Mouse (Mus musculus) C2C12 (cell line): ENCODE results near the gene Togaram2. TPM values are rescaled to one million over a fixed set of nuclear protein-coding genes. Genes with fewer than 3 reads are reported as not detected.

ENCODE experiments used
- H3K27me3 ChIP-seq: one replicate; pipeline ENCODE4 v1.6.1; 2011; ENCODE audit not compliant: control insufficient read depth, insufficient read depth, insufficient read length
- H3K36me3 ChIP-seq: one replicate; pipeline ENCODE4 v1.6.1; 2011; ENCODE audit not compliant: control insufficient read depth, insufficient read depth
- H3K4me3 ChIP-seq: one replicate; pipeline ENCODE4 v1.5.1; 2011; ENCODE audit warnings: mild to moderate bottlenecking, control low read depth; ENCODE audit not compliant: poor library complexity, insufficient read depth, severe bottlenecking
- H3K79me2 ChIP-seq: one replicate; pipeline ENCODE4 v1.6.1; 2011; ENCODE audit not compliant: control insufficient read depth, insufficient read depth
- H3K79me3 ChIP-seq: one replicate; pipeline ENCODE4 v1.6.1; 2011; ENCODE audit warnings: low read depth, control low read depth
- H3ac ChIP-seq: one replicate; pipeline ENCODE3; 2011; ENCODE audit warnings: low read depth; ENCODE audit not compliant: control insufficient read depth, insufficient read length
- CEBPB ChIP-seq: IDR thresholded peaks from one replicate; pipeline ENCODE4 v1.6.1; 2011; ENCODE audit warnings: low read depth, mild to moderate bottlenecking, control low read depth, moderate library complexity
- CTCF ChIP-seq: IDR thresholded peaks from one replicate; pipeline ENCODE4 v1.5.1; 2011; ENCODE audit not compliant: control insufficient read depth, insufficient read depth, insufficient read length
- FOSL1 ChIP-seq: IDR thresholded peaks from one replicate; pipeline ENCODE4 v1.8.0; 2011; ENCODE audit warnings: mild to moderate bottlenecking, low read length; ENCODE audit not compliant: poor library complexity, insufficient read depth, severe bottlenecking
- MAX ChIP-seq: IDR thresholded peaks from one replicate; pipeline ENCODE4 v1.6.1; 2011; ENCODE audit warnings: mild to moderate bottlenecking, control low read depth
- MYOD1 ChIP-seq: IDR thresholded peaks from one replicate; pipeline ENCODE4 v1.6.1; 2011; ENCODE audit warnings: low read depth; ENCODE audit not compliant: control insufficient read depth, insufficient read length
- MYOG ChIP-seq: IDR thresholded peaks from one replicate; pipeline ENCODE4 v1.6.1; 2011; ENCODE audit not compliant: control insufficient read depth, insufficient read length; ENCODE audit errors: extremely low read depth
- USF1 ChIP-seq: IDR thresholded peaks from one replicate; pipeline ENCODE4 v1.6.1; 2011; ENCODE audit warnings: low read depth, mild to moderate bottlenecking, control low read depth, moderate library complexity
- polyA plus RNA-seq: library from polyadenylated mRNA; unstranded; fragments of >200 nt; fragmentation: generic; extraction: Trizol; gene quantifications from one replicate; pipeline ENCODE4 v1.2.1, GENCODE M21; 2012; ENCODE audit warnings: missing spikeins

The Togaram2 gene
- polyA plus RNA-seq, 1 experiment, result not detected

DNA sequence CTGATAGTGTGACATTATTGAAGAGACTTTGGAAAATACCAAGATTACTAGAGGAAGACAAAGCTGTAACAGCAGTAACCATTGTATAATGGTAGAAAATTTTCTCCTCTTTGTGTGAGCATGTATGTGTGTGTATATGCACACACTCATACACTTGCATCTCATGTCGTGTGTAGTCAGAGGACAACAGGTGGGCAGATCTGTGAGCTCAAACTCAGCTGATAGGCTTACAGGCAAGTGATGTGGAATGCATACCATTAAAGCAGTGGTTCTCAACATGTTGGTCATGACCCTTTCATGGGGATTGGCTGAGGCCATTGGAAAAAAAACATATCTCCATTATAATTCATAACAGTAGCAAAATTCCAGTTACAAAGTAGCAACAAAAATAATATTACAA lies 12.7 kb upstream of the Togaram2 start:
- Histone ChIP-seq H3ac (no peak overlapping the region), H3K79me3 (no peaks in the 10 kb centered on the region), H3K79me2 (no peaks in the 10 kb centered on the region), H3K27me3 (no peaks in the 10 kb centered on the region), H3K4me3 (no peak overlapping the region), H3K36me3 (peaks cover 42% of the 10 kb centered on the region)
- TF ChIP-seq USF1, result no peak
- TF ChIP-seq FOSL1, result no peak
- no peak for TF ChIP-seq MYOG
- no peak for TF ChIP-seq MAX
- TF ChIP-seq CEBPB, result no peak
- TF ChIP-seq MYOD1, result no peak
- TF ChIP-seq CTCF, result no peak

- Histone ChIP-seq H3K79me3 (no peaks in the 10 kb centered on the region), H3K27me3 (no peaks in the 10 kb centered on the region), H3K36me3 (peaks cover 18% of the 10 kb centered on the region), H3K79me2 (no peaks in the 10 kb centered on the region), H3K4me3 (no peak overlapping the region), H3ac (no peak overlapping the region)
- no peak for TF ChIP-seq CEBPB
- no peak for TF ChIP-seq MYOG
- no peak for TF ChIP-seq USF1
- no peak for TF ChIP-seq FOSL1
- no peak for TF ChIP-seq MAX
- TF ChIP-seq CTCF, result peak; percentile 49
- TF ChIP-seq MYOD1, result no peak
Observed at GRCm38 (mm10) chr17:71662751-71663250, 10.3 kb upstream of the Togaram2 start.

- H3K36me3 ChIP-seq, result peaks cover 11% of the 10 kb centered on the region
- H3ac ChIP-seq, result no peak overlapping the region
- no peaks in the 10 kb centered on the region for H3K79me3 ChIP-seq
- TF ChIP-seq MYOD1 (no peak), USF1 (no peak), FOSL1 (no peak), MAX (no peak), MYOG (no peak), CEBPB (no peak), CTCF (no peak)
- H3K4me3 ChIP-seq, result no peak overlapping the region
- H3K79me2 ChIP-seq, result no peaks in the 10 kb centered on the region
- H3K27me3 ChIP-seq, result no peaks in the 10 kb centered on the region
Observed at GRCm38 (mm10) chr17:71663491-71663890, 9.6 kb upstream of the Togaram2 start.

DNA sequence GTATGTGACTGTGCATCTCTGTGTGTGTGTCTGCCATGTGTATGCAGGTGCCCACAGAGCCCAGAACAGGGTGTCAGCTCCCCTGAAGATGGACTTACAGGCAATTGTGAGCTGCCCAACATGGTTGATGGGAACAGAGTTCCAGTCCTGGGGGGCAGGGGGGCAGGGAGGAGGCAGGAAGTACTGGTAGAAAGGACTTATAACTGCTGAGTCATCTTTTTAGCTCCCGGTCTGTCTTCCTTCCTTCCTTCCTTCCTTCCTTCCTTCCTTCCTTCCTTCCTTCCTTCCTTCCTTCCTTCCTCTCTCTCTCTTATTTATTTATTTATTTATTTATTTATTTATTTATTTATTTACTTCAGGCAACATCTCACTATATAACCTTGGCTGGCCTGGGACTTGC lies 8.9 kb upstream of the Togaram2 start:
- no peak overlapping the region for H3ac ChIP-seq
- H3K79me2 ChIP-seq, result no peaks in the 10 kb centered on the region
- no peak overlapping the region for H3K4me3 ChIP-seq
- peaks cover 5% of the 10 kb centered on the region for H3K36me3 ChIP-seq
- no peak for TF ChIP-seq CTCF
- no peak for TF ChIP-seq MYOD1
- no peak for TF ChIP-seq USF1
- no peaks in the 10 kb centered on the region for H3K79me3 ChIP-seq
- no peaks in the 10 kb centered on the region for H3K27me3 ChIP-seq

DNA sequence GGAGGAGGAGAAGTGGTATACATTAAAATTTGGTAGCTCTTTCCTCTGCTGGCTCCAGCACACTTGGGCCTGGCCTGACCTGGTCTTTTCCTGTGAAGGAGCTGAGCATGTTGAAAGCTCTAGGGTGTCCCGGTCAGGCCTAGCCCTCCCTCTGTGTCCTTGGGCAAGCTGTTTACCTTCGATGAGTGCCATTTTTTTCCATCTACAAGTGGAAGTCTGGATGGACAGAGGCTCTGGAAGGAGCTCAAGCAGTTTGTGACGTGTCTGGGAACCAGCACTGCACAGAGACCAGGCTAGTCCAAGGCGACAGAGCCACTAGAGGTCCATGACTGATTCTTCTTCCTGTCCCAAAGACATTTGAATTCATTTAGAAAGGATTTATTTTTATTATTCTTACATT lies 7.9 kb upstream of the Togaram2 start:
- Histone ChIP-seq H3ac (no peak overlapping the region), H3K79me3 (no peaks in the 10 kb centered on the region), H3K4me3 (no peak overlapping the region), H3K36me3 (no peaks in the 10 kb centered on the region), H3K79me2 (no peaks in the 10 kb centered on the region), H3K27me3 (no peaks in the 10 kb centered on the region)
- TF ChIP-seq USF1 (no peak), MYOD1 (no peak), CTCF (no peak), MAX (no peak), FOSL1 (no peak), MYOG (no peak), CEBPB (no peak)

GRCm38 (mm10) chr17:71669511-71669910 lies 3.5 kb upstream of the Togaram2 start:
- TF ChIP-seq MAX (no peak), FOSL1 (no peak), USF1 (no peak), MYOD1 (no peak), MYOG (no peak), CTCF (no peak), CEBPB (no peak)
- H3K4me3 ChIP-seq, result no peak overlapping the region
- H3ac ChIP-seq, result no peak overlapping the region
- H3K79me3 ChIP-seq, result no peaks in the 10 kb centered on the region
- no peaks in the 10 kb centered on the region for H3K79me2 ChIP-seq
- no peaks in the 10 kb centered on the region for H3K27me3 ChIP-seq
- H3K36me3 ChIP-seq, result no peaks in the 10 kb centered on the region
